34 mouse cellular contexts compared by ENCODE assay signal in genomic region chr8:54757646-54758045, GRCm38 (mm10).
"Had no signal": no experiment of that assay in that cellular context is flagged by ENCODE, and none has a peak within 500 bp of the region (broad histone marks: within the 10 kb centered on the region; RNA-seq: fewer than 3 reads in every experiment).

No protein-coding gene starts in this region.

- DNase-seq: heart, postnatal 10 days; heart, postnatal 14 days; heart, postnatal 36 days; heart, postnatal 4 days; kidney, adult 11 months; kidney, adult 18-20 months; kidney, adult 2 months; kidney, adult 8-10 months; kidney, adult 9 months; kidney, postnatal 10 days; kidney, postnatal 14 days; kidney, postnatal 25 days; kidney, postnatal 36 days; kidney, postnatal 4 days; layer of hippocampus, adult 9-11 months; layer of hippocampus, postnatal 36 days had no signal

- H3K4me1 ChIP-seq: heart, embryonic 12.5 days; heart, embryonic 13.5 days; heart, embryonic 15.5 days; hindbrain, embryonic 10.5 days; hindbrain, embryonic 12.5 days; hindbrain, embryonic 13.5 days; hindbrain, embryonic 15.5 days; intestine, embryonic 15.5 days; kidney, embryonic 15.5 days had no signal

- H3K4me3 ChIP-seq: heart, embryonic 12.5 days; heart, embryonic 13.5 days; heart, embryonic 15.5 days; hindbrain, embryonic 10.5 days; hindbrain, embryonic 12.5 days; hindbrain, embryonic 13.5 days; hindbrain, embryonic 15.5 days; intestine, embryonic 15.5 days; kidney, embryonic 15.5 days; layer of hippocampus, adult 2 months; left cerebral cortex, adult 2 months had no signal

- H3K27me3 ChIP-seq: heart, embryonic 12.5 days; heart, embryonic 13.5 days; heart, embryonic 15.5 days; hindbrain, embryonic 12.5 days; hindbrain, embryonic 13.5 days; hindbrain, embryonic 15.5 days; intestine, embryonic 15.5 days; kidney, embryonic 15.5 days had no signal

- H3K27ac ChIP-seq: heart, embryonic 13.5 days; heart, embryonic 15.5 days; hindbrain, embryonic 10.5 days; hindbrain, embryonic 12.5 days; hindbrain, embryonic 13.5 days; hindbrain, embryonic 14.5 days; hindbrain, embryonic 15.5 days; hindbrain, postnatal 0 days; intestine, embryonic 15.5 days; kidney, embryonic 15.5 days; kidney, postnatal 0 days; layer of hippocampus, adult 2 months; left cerebral cortex, adult 2 months had no signal

- ATAC-seq: hindbrain, embryonic 16.5 days; hindbrain, postnatal 0 days; inflammation-experienced regulatory T-cells, adult 6 months; intestine, embryonic 15.5 days; intestine, embryonic 16.5 days; intestine, postnatal 0 days had no signal

- H3K9me3 ChIP-seq: heart, embryonic 12.5 days; heart, embryonic 13.5 days; heart, embryonic 15.5 days; hindbrain, embryonic 10.5 days; hindbrain, embryonic 12.5 days; hindbrain, embryonic 13.5 days; hindbrain, embryonic 15.5 days; intestine, embryonic 15.5 days; kidney, embryonic 15.5 days had no signal

- H3K36me3 ChIP-seq: heart, embryonic 12.5 days; heart, embryonic 13.5 days; heart, embryonic 15.5 days; hindbrain, embryonic 10.5 days; hindbrain, embryonic 12.5 days; hindbrain, embryonic 13.5 days; hindbrain, embryonic 15.5 days; intestine, embryonic 15.5 days; kidney, embryonic 15.5 days had no signal

- H3K9ac ChIP-seq: heart, embryonic 12.5 days; heart, embryonic 13.5 days; heart, embryonic 15.5 days; hindbrain, embryonic 12.5 days; hindbrain, embryonic 13.5 days; hindbrain, embryonic 14.5 days; hindbrain, embryonic 15.5 days; intestine, embryonic 15.5 days; kidney, embryonic 15.5 days had no signal

- H3K4me2 ChIP-seq: heart, embryonic 12.5 days; heart, embryonic 13.5 days; heart, embryonic 15.5 days; hindbrain, embryonic 12.5 days; hindbrain, embryonic 13.5 days; hindbrain, embryonic 14.5 days; hindbrain, embryonic 15.5 days; intestine, embryonic 15.5 days; kidney, embryonic 15.5 days had no signal
